Mouse (Mus musculus): ENCODE results near the gene Ctbp1.

DNA sequence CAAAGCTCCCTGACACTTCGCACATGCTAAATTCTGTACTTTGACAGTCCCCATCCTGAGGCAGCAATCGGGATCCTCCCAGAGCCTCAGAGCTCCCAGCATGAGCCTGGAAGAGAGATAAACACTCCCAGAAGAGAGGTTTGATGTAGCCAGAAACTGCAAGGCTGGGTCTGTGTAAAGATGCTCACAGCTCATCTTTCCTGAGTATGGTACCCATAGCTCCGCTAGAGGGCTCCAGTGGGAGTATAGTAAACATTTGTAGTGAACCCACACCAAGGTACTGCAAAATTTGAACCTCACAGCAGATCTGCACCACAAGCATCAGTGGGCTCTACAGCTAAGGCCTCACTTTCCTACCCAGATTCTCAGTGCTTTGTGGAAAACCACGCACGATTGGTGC, 4.2 kb upstream of the Ctbp1 start:
- TF ChIP-seq CTCF (IDR thresholded peaks at IDR 0.05) (peak; percentile 50), EP300 (IDR thresholded peaks at IDR 0.05) (no peak)

All from lung, postnatal 0 days (tissue).